Mouse (Mus musculus): Measurements from ENCODE around the gene Rsph6a.

DNA sequence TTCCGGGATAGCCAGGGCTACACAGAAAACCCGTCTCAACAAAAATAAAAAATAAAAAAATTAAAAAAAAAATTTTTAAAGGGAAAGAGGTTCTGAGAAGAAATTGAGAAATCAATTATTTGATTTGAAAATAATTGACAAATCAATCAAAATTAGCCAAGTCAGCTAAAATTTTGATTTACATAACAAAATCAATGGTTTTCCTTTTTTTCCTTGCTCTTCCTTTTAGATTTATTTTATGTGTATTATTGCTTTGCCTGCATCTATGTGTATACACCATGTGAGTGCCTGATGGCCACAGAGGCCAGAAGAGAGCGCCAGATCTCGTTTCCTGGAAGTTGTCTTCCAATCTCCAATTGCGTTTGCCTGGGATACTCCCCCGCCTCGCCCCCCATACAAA lies 36.6 kb upstream of the Rsph6a start:
- TF ChIP-seq POLR2A (IDR thresholded peaks at IDR 0.05; ENCODE audit: low read depth, low read length), result no peak
- TF ChIP-seq CTCF (IDR thresholded peaks at IDR 0.05; ENCODE audit: extremely low read depth, insufficient read depth, insufficient read length, insufficient replicate concordance), result no peak

Measured in spleen, adult 2 months (tissue).